ENCODE assay signal across 8 mouse cellular contexts in genomic region chr4:120815622-120816334, GRCm38 (mm10). TPM values are rescaled to one million over a fixed set of nuclear protein-coding genes. Genes with fewer than 3 reads are reported as not detected.
DNase-seq lines count a peak whose midpoint lies in the region; ATAC-seq and TF ChIP-seq lines count a peak whose summit lies in the region.

No protein-coding gene starts in this region.

- ATAC-seq in CD4-positive, CD25-positive, alpha-beta regulatory T cell, adult 4 months = peak; percentile 99
- peak; percentile 86 for ATAC-seq in heart, embryonic 14.5 days (ENCODE audit: insufficient number of reproducible peaks, insufficient read depth, low FRiP score, low read depth)
- peak; percentile 97 for ATAC-seq in liver, embryonic 11.5 days (replicated peaks; ENCODE audit: low FRiP score)

- H3K36me3 ChIP-seq in heart, embryonic 14.5 days (ENCODE audit: control insufficient read depth, insufficient read depth, low read length) = 0 out of 2 replicates have a peak, but pooled peaks cover 3% of the 10 kb centered on the region
- no peaks in the 10 kb centered on the region for H3K36me3 ChIP-seq in liver, embryonic 11.5 days (ENCODE audit: control insufficient read depth, insufficient read depth, low read length)
- no peaks in the 10 kb centered on the region for H3K36me3 ChIP-seq in myocyte (ENCODE audit: control insufficient read depth, insufficient read depth)

- 7% methylated on average over 10 of the region's 10 CpGs for whole genome bisulfite sequencing in heart, embryonic 14.5 days
- 8% methylated on average over 10 of the region's 10 CpGs for WGBS in liver, embryonic 11.5 days

- peaks cover 3 to 47% of the 10 kb centered on the region in 2 experiments; a peak in 3 of 4 replicates for H3K4me1 ChIP-seq in heart, embryonic 14.5 days (ENCODE audit: control insufficient read depth in 2 of 2, insufficient read depth in 2 of 2, low read length in 2 of 2)
- peaks cover 23% of the 10 kb centered on the region for H3K4me1 ChIP-seq in liver, embryonic 11.5 days (replicated peaks; ENCODE audit: control insufficient read depth, insufficient read depth, low read length)

- peak overlapping the region; percentile 92 to 93 for H3K27ac ChIP-seq in heart, embryonic 14.5 days (replicated peaks in 1 of 2; ENCODE audit: control insufficient read depth in 1 of 2, insufficient read depth in 1 of 2, low read depth in 2 of 2, low read length in 2 of 2)
- peak overlapping the region; percentile 13 for H3K27ac ChIP-seq in liver, embryonic 11.5 days (ENCODE audit: low read depth, low read length)

- no peak overlapping the region for H3ac ChIP-seq in myocyte (ENCODE audit: control insufficient read depth, insufficient read length)

- H3K4me3 ChIP-seq in heart, embryonic 14.5 days (ENCODE audit: control insufficient read depth in 1 of 2, insufficient read depth in 1 of 2, low read depth in 1 of 2, low read length in 2 of 2) = peak overlapping the region; percentile 57 to 64
- H3K4me3 ChIP-seq in liver, embryonic 11.5 days (ENCODE audit: low read depth, low read length) = peak overlapping the region; percentile 51
- H3K4me3 ChIP-seq in myocyte = peak overlapping the region; percentile 33

- H3K79me2 ChIP-seq in myocyte (ENCODE audit: control insufficient read depth, insufficient read depth) = peaks cover 95% of the 10 kb centered on the region

- H3K4me2 ChIP-seq in heart, embryonic 14.5 days (ENCODE audit: low read length) = peak overlapping the region; percentile 76
- H3K4me2 ChIP-seq in liver, embryonic 11.5 days = peak overlapping the region; percentile 72
- peak overlapping the region; percentile 86 for H3K4me2 ChIP-seq in myocyte (ENCODE audit: low read depth)

- TF ChIP-seq POLR2A in myocyte (IDR thresholded peaks at IDR 0.05; ENCODE audit: insufficient read length, low read depth) = no peak

- H3K9ac ChIP-seq in heart, embryonic 14.5 days (ENCODE audit: low read length) = peak overlapping the region; percentile 79
- peak overlapping the region; percentile 58 for H3K9ac ChIP-seq in liver, embryonic 11.5 days (ENCODE audit: low read depth, low read length)

- no peaks in the 10 kb centered on the region for H3K27me3 ChIP-seq in heart, embryonic 14.5 days (ENCODE audit: control insufficient read depth, insufficient read depth, low read length)
- no peaks in the 10 kb centered on the region for H3K27me3 ChIP-seq in liver, embryonic 11.5 days (replicated peaks; ENCODE audit: control insufficient read depth, insufficient read depth, low read length)
- H3K27me3 ChIP-seq in myocyte (ENCODE audit: control insufficient read depth, insufficient read depth, insufficient read length) = no peaks in the 10 kb centered on the region

- peak; percentile 81 for DNase-seq in c-Kit-negative CD71-positive TER-119-positive erythroid progenitor cells, embryonic 14.5 days (ENCODE audit: low read depth, low spot score)
- DNase-seq in fibroblast of lung, adult 2 months (ENCODE audit: low read depth) = peak; percentile 83
- DNase-seq in kidney, postnatal 10 days = peak; percentile 87
- DNase-seq in liver, embryonic 11.5 days (ENCODE audit: low spot score) = peak; percentile 59
- peak; percentile 74 to 77 for DNase-seq in spleen, postnatal 4 days (ENCODE audit: low spot score in 2 of 2)

- H3K9me3 ChIP-seq in heart, embryonic 14.5 days (ENCODE audit: control insufficient read depth, low read length) = no peaks in the 10 kb centered on the region
- no peaks in the 10 kb centered on the region for H3K9me3 ChIP-seq in liver, embryonic 11.5 days (ENCODE audit: control insufficient read depth, low read length)

TF ChIP-seq in myocyte, 11 proteins besides CTCF, POLR2A, EP300 and RAD21:
- TF ChIP-seq REST (IDR thresholded peaks at IDR 0.05; ENCODE audit: insufficient read depth, insufficient read length) (no peak), POLR2AphosphoS2 (IDR thresholded peaks at IDR 0.05; ENCODE audit: insufficient read length, low read depth) (no peak), E2F4 (IDR thresholded peaks at IDR 0.05; ENCODE audit: insufficient read depth) (no peak), MAX (IDR thresholded peaks at IDR 0.05; ENCODE audit: low read depth) (no peak), CEBPB (IDR thresholded peaks at IDR 0.05; ENCODE audit: insufficient read depth, poor library complexity, severe bottlenecking) (no peak), USF1 (IDR thresholded peaks at IDR 0.05; ENCODE audit: low read depth) (no peak), TCF12 (IDR thresholded peaks at IDR 0.05; ENCODE audit: insufficient read depth, poor library complexity, severe bottlenecking) (no peak), TCF3 (IDR thresholded peaks at IDR 0.05; ENCODE audit: insufficient read length, low read depth) (no peak), MYOG (IDR thresholded peaks at IDR 0.05; ENCODE audit: control insufficient read depth in 1 of 3, insufficient read depth in 1 of 3, insufficient read length in 2 of 3, low read depth in 2 of 3) (no peak), MYOD1 (IDR thresholded peaks at IDR 0.05; ENCODE audit: control insufficient read depth in 1 of 3, insufficient read length in 2 of 3, low read depth in 2 of 3) (no peak), SRF (IDR thresholded peaks at IDR 0.05; ENCODE audit: control insufficient read depth, insufficient read length, low read depth) (no peak)

RNA-seq across cellular contexts. Expression of gene Nfyc, which starts 15.6 kb away (rescaled TPM):
- polyA plus RNA-seq in CD4-positive, CD25-positive, alpha-beta regulatory T cell, adult 4 months (2017; shearing (Covaris generic)) = 10 to 100 TPM; 64.7 to 67.5 TPM
- polyA plus RNA-seq in heart, embryonic 14.5 days (2014; fragmentation: Nextera tagmentation; extraction: Ambion mirVana) = 104 and 107 TPM in 2 replicates
- 83.1 and 92.6 TPM in 2 replicates for polyA plus RNA-seq in liver, embryonic 11.5 days (2014; fragmentation: Nextera tagmentation; extraction: Ambion mirVana)
- 44.3 TPM for polyA plus RNA-seq in myocyte (2012; fragmentation: generic; extraction: Trizol)

RNA-seq across cellular contexts. Expression of gene Rims3, which starts 38.8 kb away (rescaled TPM):
- polyA plus RNA-seq in CD4-positive, CD25-positive, alpha-beta regulatory T cell, adult 4 months (2017; shearing (Covaris generic)) = 1 to 10 TPM in 1 of 2 experiments, under 1 TPM in 1; 0.63 to 1.2 TPM
- polyA plus RNA-seq in heart, embryonic 14.5 days (2014; fragmentation: Nextera tagmentation; extraction: Ambion mirVana) = 0.31 and 0.43 TPM in 2 replicates
- 0.66 and 1.1 TPM in 2 replicates for polyA plus RNA-seq in liver, embryonic 11.5 days (2014; fragmentation: Nextera tagmentation; extraction: Ambion mirVana)
- 0.02 TPM for polyA plus RNA-seq in myocyte (2012; fragmentation: generic; extraction: Trizol)

Comparison
In these comparisons a context has a peak if more than half of its experiments do, and no peak if none do; other contexts are left out.
1. Peak in every context shown above with its lines: DNase-seq, ATAC-seq, H3K4me3 ChIP-seq and H3K27ac ChIP-seq.